Mouse (Mus musculus) E14TG2a.4 (cell line): ENCODE measurements around the gene B9d1.

Source experiments
- H3K27me3 ChIP-seq: 2 replicates; pipeline ENCODE4 v1.6.1; 2014; ENCODE audit warnings: low read length, control low read depth; ENCODE audit not compliant: insufficient read depth
- H3K36me3 ChIP-seq: 2 replicates; pipeline ENCODE4 v1.6.1; 2014; ENCODE audit warnings: low read length, control low read depth; ENCODE audit not compliant: insufficient read depth
- H3K4me1 ChIP-seq: replicated peaks from 2 replicates; pipeline ENCODE4 v1.6.1; 2014; ENCODE audit warnings: low read depth, low read length, control low read depth
- H3K4me3 ChIP-seq: replicated peaks from 2 replicates; pipeline ENCODE4 v1.5.1; 2014; ENCODE audit warnings: mild to moderate bottlenecking, low read length
- H3K9me3 ChIP-seq: 2 replicates; pipeline ENCODE4 v1.6.1; 2014; ENCODE audit warnings: low read length, control low read depth
- CTCF ChIP-seq: conservative IDR thresholded peaks from 2 replicates; pipeline ENCODE4 v1.5.1; 2014; ENCODE audit warnings: low read length
- NANOG ChIP-seq: IDR thresholded peaks from 2 replicates; pipeline ENCODE4 v1.6.1; 2014; ENCODE audit warnings: borderline replicate concordance, low read length, mixed read lengths
- POU5F1 ChIP-seq: IDR thresholded peaks from 2 replicates; pipeline ENCODE4 v1.6.1; 2014; ENCODE audit warnings: low read length, borderline replicate concordance

Gene B9d1

GRCm38 (mm10) chr11:61486458-61487219 lies 18.3 kb upstream of the B9d1 start:
- Histone ChIP-seq H3K4me1 (peaks cover 86% of the 10 kb centered on the region), H3K36me3 (peaks cover 41% of the 10 kb centered on the region), H3K4me3 (peak overlapping the region; percentile 10; the same call in 1 of the 2 replicates), H3K9me3 (no peaks in the 10 kb centered on the region), H3K27me3 (peaks cover 15% of the 10 kb centered on the region)
- TF ChIP-seq NANOG = no peak
- TF ChIP-seq POU5F1 = no peak
- TF ChIP-seq CTCF = no peak

GRCm38 (mm10) chr11:61487401-61487800 lies 17.5 kb upstream of the B9d1 start:
- peaks cover 48% of the 10 kb centered on the region for H3K36me3 ChIP-seq
- no peaks in the 10 kb centered on the region for H3K9me3 ChIP-seq
- no peak overlapping the region for H3K4me3 ChIP-seq
- peaks cover 84% of the 10 kb centered on the region for H3K4me1 ChIP-seq
- TF ChIP-seq CTCF = no peak
- no peak for TF ChIP-seq NANOG
- TF ChIP-seq POU5F1 = no peak
- peaks cover 15% of the 10 kb centered on the region for H3K27me3 ChIP-seq

DNA sequence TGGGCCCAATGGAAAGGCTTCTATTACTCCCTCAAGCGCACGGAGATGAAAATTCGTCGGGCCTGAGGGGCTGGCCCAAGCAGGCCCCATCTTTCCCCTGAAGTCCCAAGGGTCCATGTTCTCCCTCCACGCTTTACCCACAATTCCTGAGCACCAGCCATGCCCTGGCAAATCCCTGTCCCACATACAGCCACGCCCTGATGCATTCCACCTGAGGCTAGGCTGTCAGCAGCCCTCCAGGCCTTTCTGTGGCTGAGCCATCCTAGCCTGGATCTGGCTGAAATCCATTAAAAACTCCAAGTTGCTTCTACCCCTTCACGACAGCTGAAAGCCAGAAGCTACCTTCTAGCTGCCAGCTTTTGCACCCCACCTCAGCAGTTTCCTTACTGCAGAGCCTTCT lies 17.0 kb upstream of the B9d1 start:
- Histone ChIP-seq H3K27me3 (peaks cover 18% of the 10 kb centered on the region), H3K4me1 (peaks cover 89% of the 10 kb centered on the region), H3K36me3 (peaks cover 54% of the 10 kb centered on the region), H3K4me3 (no peak overlapping the region), H3K9me3 (no peaks in the 10 kb centered on the region)
- TF ChIP-seq CTCF (no peak), NANOG (no peak), POU5F1 (no peak)

DNA sequence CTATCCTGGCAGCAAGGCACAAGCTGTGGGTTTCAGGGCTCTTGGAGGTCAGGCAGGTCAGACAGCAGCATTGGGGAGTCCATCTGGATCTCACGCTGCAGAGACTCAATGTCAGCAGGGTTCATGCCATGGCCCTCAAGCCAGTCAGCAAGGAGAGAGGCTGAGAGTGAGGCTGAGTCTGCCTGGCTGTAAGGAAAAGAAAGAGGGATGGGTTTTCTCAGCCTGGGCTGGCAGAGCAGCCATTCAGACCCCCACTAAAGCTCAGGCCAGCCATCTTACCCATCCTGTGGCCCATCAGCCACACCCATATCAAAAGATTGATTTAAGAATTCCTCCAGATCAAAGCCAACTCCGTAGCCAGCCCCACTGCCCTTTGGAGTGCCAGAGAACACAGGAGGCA lies 15.9 kb upstream of the B9d1 start:
- peaks cover 86% of the 10 kb centered on the region for H3K4me1 ChIP-seq
- peaks cover 56% of the 10 kb centered on the region for H3K36me3 ChIP-seq
- H3K4me3 ChIP-seq = no peak overlapping the region
- TF ChIP-seq CTCF (no peak), POU5F1 (no peak), NANOG (no peak)
- no peaks in the 10 kb centered on the region for H3K9me3 ChIP-seq
- peaks cover 21% of the 10 kb centered on the region for H3K27me3 ChIP-seq

GRCm38 (mm10) chr11:61489874-61490273 lies 15.1 kb upstream of the B9d1 start:
- TF ChIP-seq POU5F1 (no peak), CTCF (no peak), NANOG (no peak)
- no peaks in the 10 kb centered on the region for H3K9me3 ChIP-seq
- no peak overlapping the region for H3K4me3 ChIP-seq
- H3K4me1 ChIP-seq = peaks cover 80% of the 10 kb centered on the region
- peaks cover 13% of the 10 kb centered on the region for H3K27me3 ChIP-seq
- peaks cover 56% of the 10 kb centered on the region for H3K36me3 ChIP-seq

GRCm38 (mm10) chr11:61490944-61491520 lies 13.9 kb upstream of the B9d1 start:
- Histone ChIP-seq H3K4me1 (peaks cover 78% of the 10 kb centered on the region), H3K36me3 (peaks cover 56% of the 10 kb centered on the region), H3K27me3 (peaks cover 13% of the 10 kb centered on the region), H3K9me3 (no peaks in the 10 kb centered on the region), H3K4me3 (no peak overlapping the region)
- TF ChIP-seq CTCF (no peak), POU5F1 (no peak)

DNA sequence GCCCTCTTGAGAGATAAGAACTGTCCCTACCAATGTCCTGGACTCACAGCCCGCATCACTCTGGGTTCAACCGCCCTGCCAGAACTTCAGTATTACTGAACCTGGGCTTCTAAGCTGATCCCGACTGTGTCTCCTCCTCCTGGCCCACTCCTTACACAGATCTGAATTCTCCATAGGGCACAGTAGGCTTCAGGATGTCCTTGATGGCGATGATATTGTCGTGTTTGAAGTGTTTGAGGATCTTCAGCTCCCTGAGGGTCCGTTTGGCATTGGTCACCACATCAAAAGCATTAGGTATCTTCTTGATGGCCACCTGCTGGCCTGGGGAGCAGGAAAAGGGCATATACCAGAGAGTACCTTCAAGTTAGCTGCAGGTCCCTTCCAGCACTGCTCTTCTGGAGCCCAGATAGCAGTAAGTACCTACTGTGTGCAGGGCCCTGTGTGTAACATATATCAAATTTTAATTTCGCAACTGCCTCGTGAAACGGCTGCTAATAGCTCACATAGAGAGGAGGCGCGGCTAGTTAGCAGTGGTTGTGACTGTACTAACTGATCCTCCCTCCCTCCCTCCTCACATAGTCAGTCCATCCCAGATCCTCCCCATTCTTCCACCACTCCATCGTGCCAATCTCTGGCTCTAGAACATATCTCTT lies 12.1 kb upstream of the B9d1 start:
- Histone ChIP-seq H3K27me3 (peaks cover 13% of the 10 kb centered on the region), H3K36me3 (peaks cover 53% of the 10 kb centered on the region), H3K9me3 (no peaks in the 10 kb centered on the region), H3K4me3 (peak overlapping the region; percentile 95), H3K4me1 (peaks cover 62% of the 10 kb centered on the region)
- no peak for TF ChIP-seq POU5F1

DNA sequence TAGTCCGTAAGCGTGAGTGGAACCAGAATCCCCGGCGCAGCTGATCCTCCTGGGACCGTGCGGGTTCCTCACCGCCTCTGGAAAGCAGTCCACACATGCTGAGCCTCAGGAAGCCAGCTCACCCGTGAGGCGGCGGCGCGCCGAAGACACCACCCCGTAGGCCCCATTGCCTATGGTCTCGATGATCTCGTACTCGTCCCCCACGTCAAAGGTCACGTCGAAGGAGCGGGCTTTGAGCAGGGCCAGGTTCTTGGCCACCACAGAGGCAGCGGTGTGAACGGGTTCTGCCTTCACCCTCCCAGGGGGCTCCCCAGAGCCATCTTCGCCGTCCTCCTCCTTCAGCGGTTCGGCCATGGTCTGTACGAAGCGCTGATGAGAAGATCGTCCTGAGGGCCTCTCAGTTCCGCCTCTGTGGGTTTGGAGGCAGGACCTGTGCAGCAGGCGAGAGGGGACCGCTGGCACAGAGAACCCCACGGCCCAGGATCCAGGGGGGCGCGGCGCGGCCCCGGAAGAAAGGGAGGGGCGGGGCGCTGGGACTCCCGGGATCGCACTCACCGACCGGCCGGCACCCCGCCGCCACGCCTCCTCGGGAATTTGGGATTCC lies 11.3 kb upstream of the B9d1 start:
- H3K4me1 ChIP-seq = peaks cover 54% of the 10 kb centered on the region
- peaks cover 45% of the 10 kb centered on the region for H3K36me3 ChIP-seq
- peaks cover 13% of the 10 kb centered on the region for H3K27me3 ChIP-seq
- no peaks in the 10 kb centered on the region for H3K9me3 ChIP-seq
- TF ChIP-seq POU5F1 (no peak), NANOG (no peak), CTCF (no peak)
- peak overlapping the region; percentile 95 for H3K4me3 ChIP-seq
